Mouse (Mus musculus) monocyte, adult 59 days (primary cell): ENCODE measurements around the gene 9430015G10Rik. TPM values are rescaled to one million over a fixed set of nuclear protein-coding genes. Genes with fewer than 3 reads are reported as not detected.

Experiments
- total RNA-seq, 2 experiments: library from RNA; stranded (reverse); gene quantifications; one replicate each; pipeline ENCODE4 v1.2.4; 2023

The 9430015G10Rik gene
- total RNA-seq: 10 to 100 TPM; 14.0 to 16.8 TPM

DNA sequence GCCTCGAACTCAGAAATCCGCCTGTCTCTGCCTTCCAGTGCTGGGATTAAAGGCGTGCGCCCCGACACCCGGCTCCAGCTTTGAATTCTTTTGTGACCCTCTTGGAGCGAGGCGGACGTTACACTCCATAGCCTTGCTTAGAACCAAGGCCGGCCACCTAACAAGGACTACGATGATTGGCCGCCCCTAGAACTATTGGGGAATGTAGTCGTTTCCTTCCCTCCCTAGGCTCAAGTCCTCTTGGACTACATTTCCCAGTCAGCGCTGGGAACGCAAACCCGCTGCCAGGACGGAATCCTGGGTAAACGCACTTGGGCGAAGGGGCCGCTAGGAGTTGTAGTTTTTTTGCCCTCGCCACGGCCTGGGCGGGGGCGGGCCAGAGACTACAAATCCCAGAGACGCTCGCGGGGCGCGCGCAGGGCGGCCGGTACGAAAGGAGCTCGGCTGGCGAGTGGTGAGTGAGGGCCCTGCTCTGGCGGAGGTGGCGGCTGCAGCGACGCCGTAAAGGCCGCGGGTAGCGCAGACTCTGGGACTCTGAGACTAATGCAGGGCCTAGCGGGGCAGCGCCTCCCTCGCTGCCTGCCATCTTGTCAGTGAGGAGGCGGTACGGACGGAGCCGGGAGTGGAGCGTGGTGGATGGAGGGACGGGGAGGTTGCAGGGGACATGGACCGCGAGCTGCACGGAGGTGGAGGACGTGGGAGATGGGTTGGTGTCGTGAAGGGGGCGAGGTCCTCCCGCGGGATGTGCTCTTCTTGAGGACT, at the start of gene 9430015G10Rik:
Gene 9430015G10Rik, plus strand, starts transcription at position 413 of the 762 bp plus-strand sequence.

GRCm38 (mm10) chr4:156130436-156130835, 20.7 kb downstream of the 9430015G10Rik start, which contains the start of gene Rnf223:
Gene Rnf223 (plus strand): TSS chr4:156130513.

Other genes starting within 250 kb of the 9430015G10Rik start
- under 1 TPM; 0.58 to 0.84 TPM for gene Tas1r3, start 246.6 kb upstream of the 9430015G10Rik start, total RNA-seq
- gene Cptp, start 240.5 kb upstream of the 9430015G10Rik start, total RNA-seq: 10 to 100 TPM in 1 of 2 experiments, 1 to 10 TPM in 1; 7.6 to 15.4 TPM
- 10 to 100 TPM; 32.4 to 38.0 TPM for gene Ints11, start 240.4 kb upstream of the 9430015G10Rik start, total RNA-seq
- 10 to 100 TPM; 23.1 to 25.2 TPM for gene Pusl1, start 218.2 kb upstream of the 9430015G10Rik start, total RNA-seq
- 10 to 100 TPM; 57.8 to 64.3 TPM for gene Acap3, start 218.2 kb upstream of the 9430015G10Rik start, total RNA-seq
- 100 to 1,000 TPM; 105 to 114 TPM for gene Ube2j2, start 166.2 kb upstream of the 9430015G10Rik start, total RNA-seq
- 1 to 10 TPM; 2.9 to 9.5 TPM for gene C1qtnf12, start 147.7 kb upstream of the 9430015G10Rik start, total RNA-seq
- 1 to 10 TPM; 1.7 to 2.4 TPM for gene B3galt6, start 117.3 kb upstream of the 9430015G10Rik start, total RNA-seq
- gene Sdf4, start 117.1 kb upstream of the 9430015G10Rik start, total RNA-seq: 100 to 1,000 TPM; 142 to 157 TPM
- 1 to 10 TPM; 1.5 to 2.2 TPM for gene Tnfrsf4, start 96.1 kb upstream of the 9430015G10Rik start, total RNA-seq
- gene Tnfrsf18, start 83.8 kb upstream of the 9430015G10Rik start, total RNA-seq: 1 to 10 TPM; 2.7 to 3.6 TPM
- gene Ttll10, start 50.6 kb upstream of the 9430015G10Rik start, total RNA-seq: not detected
- under 1 TPM; 0.33 to 0.55 TPM for gene Rnf223, start 20.5 kb downstream of the 9430015G10Rik start, total RNA-seq
- 10 to 100 TPM; 15.8 TPM for gene Agrn, start 87.5 kb downstream of the 9430015G10Rik start, total RNA-seq
- 10 to 100 TPM; 13.2 to 17.7 TPM for gene Isg15, start 90.8 kb downstream of the 9430015G10Rik start, total RNA-seq
- gene AW011738, start 93.3 kb downstream of the 9430015G10Rik start, total RNA-seq: 10 to 100 TPM; 13.4 to 17.9 TPM
- under 1 TPM; 0.18 to 0.47 TPM for gene Perm1, start 105.9 kb downstream of the 9430015G10Rik start, total RNA-seq
- gene Plekhn1, start 124.9 kb downstream of the 9430015G10Rik start, total RNA-seq: 10 to 100 TPM; 24.3 to 25.0 TPM
- 10 to 100 TPM; 58.4 to 59.9 TPM for gene Noc2l, start 126.0 kb downstream of the 9430015G10Rik start, total RNA-seq
- 1 to 10 TPM; 1.5 to 1.6 TPM for gene Samd11, start 145.7 kb downstream of the 9430015G10Rik start, total RNA-seq
- gene Vmn2r-ps159, start 221.1 kb downstream of the 9430015G10Rik start, total RNA-seq: not detected